Mouse (Mus musculus) cerebellum, postnatal 36 days (tissue): ENCODE data around the gene Csf1.

ENCODE experiments used
- DNase-seq, 2 experiments: peaks; one replicate each; pipeline ENCODE4 v3.0.0; 2021 to 2022; ENCODE audit warnings: mixed read lengths in 2 of 2

The Csf1 gene

GRCm38 (mm10) chr3:107700625-107701024 lies 59.6 kb downstream of the Csf1 start:
- no peak for DNase-seq

GRCm38 (mm10) chr3:107696910-107697309 lies 63.4 kb downstream of the Csf1 start:
- peak in 1 of 2 experiments; percentile 9 for DNase-seq

- peak; percentile 99 for DNase-seq
Measured at GRCm38 (mm10) chr3:107695948-107696881, 64.1 kb downstream of the Csf1 start, which contains the start of gene Ahcyl1. Gene Ahcyl1, minus strand, starts transcription at chr3:107696560.

GRCm38 (mm10) chr3:107695219-107695947 lies 64.9 kb downstream of the Csf1 start:
- DNase-seq = no peak

- DNase-seq = no peak
Measured at GRCm38 (mm10) chr3:107694256-107694900, 65.9 kb downstream of the Csf1 start.
